Mouse (Mus musculus) liver, adult 2 months (tissue): ENCODE results near the gene Col8a1.

Experiments
- CTCF ChIP-seq: fragments of 200-500 bp; IDR thresholded peaks from 2 replicates; pipeline ENCODE4 v1.5.1; 2011; ENCODE audit warnings: low read depth, low read length, control low read depth
- POLR2A ChIP-seq: fragments of 200-500 bp; IDR thresholded peaks from 2 replicates; pipeline ENCODE4 v1.6.1; 2011; ENCODE audit warnings: low read length, control low read depth; ENCODE audit not compliant: insufficient read depth; ENCODE audit errors: extremely low read depth

GRCm38 (mm10) chr16:57796321-57796720 is 41.8 kb upstream of the Col8a1 start:
- no peak for TF ChIP-seq POLR2A
- TF ChIP-seq CTCF: no peak
